Mouse (Mus musculus): ENCODE results near the gene Tmcc3. TPM values are rescaled to one million over a fixed set of nuclear protein-coding genes. Genes with fewer than 3 reads are reported as not detected.

Gene Tmcc3
- polyA plus RNA-seq, 1 experiment from 2014 or later: 2.3 TPM

DNA sequence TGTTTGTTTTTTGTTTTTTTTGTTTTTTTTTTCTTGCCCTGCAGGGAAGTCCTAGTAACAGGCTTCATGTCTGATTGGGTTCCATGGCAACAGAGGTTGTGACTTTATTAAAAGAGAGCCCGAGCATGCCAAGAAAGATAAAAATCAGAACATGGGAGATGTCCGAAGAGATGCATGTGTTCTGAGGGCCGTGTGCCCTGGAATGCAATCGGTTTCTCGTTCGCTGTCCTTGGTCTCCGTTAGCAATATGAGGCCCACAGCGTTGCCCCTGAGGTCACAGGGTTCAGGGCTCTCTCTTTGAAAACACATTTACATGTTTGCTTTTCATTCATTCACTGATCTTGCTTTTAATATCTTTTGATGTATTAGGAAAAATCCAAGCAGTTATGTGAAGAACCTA lies 233.1 kb downstream of the Tmcc3 start:
- WGBS: 19% methylated on average over 8 of the region's 8 CpGs
- Histone ChIP-seq H3K27ac (0 out of 2 replicates have a peak overlapping the region, but pooled peaks have one; percentile 79), H3K4me1 (peaks cover 37% of the 10 kb centered on the region), H3K9me3 (peaks cover 8% of the 10 kb centered on the region), H3K36me3 (replicated peaks) (no peaks in the 10 kb centered on the region), H3K4me3 (no peak overlapping the region), H3K27me3 (ENCODE audit: poor library complexity, severe bottlenecking) (no peaks in the 10 kb centered on the region)
- no peak for DNase-seq (ENCODE audit: extremely low spot score, low spot score)

DNA sequence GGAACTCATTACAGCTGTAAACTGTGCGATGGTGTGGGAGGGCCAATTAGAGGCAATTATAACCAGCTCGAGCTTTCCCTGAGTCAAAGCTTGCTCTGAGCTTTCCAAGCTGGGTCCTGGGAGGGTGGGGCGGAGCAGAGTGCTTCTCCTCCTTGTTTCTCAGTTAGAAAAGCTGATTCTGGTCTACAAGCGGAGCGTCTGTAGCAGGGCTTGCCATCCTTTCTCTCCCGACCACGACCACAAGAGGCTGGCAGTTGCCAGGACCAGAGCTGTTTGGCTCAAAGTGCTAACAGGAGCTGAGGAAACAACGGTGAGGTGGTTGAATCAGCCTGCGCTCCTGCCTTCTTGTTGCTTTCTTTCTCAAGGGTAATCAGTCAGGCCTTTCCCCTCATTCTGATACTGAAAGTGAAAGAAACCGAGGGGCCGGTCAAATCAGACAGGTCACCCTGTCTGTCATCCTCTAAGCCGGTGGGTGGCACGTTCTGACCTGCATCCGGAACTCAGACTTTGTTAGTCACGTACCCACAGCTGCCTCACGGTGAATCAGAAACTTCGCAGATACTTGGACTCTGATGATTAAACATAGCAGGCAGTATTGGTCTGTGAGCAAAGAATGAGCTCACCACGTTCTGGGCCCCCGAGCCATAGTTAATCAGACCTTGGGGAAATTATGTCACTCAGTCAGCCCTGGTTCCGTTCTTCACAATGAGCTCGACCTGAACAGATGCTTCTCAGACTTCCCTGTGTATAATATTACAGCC lies 233.7 kb downstream of the Tmcc3 start:
- H3K4me3 ChIP-seq: peak overlapping the region; percentile 34
- H3K27me3 ChIP-seq (ENCODE audit: poor library complexity, severe bottlenecking): no peaks in the 10 kb centered on the region
- H3K27ac ChIP-seq: peak overlapping the region; percentile 79
- H3K4me1 ChIP-seq: peaks cover 44% of the 10 kb centered on the region
- WGBS: 40% methylated on average over 21 of the region's 21 CpGs
- DNase-seq (ENCODE audit: extremely low spot score, low spot score): peak; percentile 36
- peaks cover 8% of the 10 kb centered on the region for H3K9me3 ChIP-seq
- no peaks in the 10 kb centered on the region for H3K36me3 ChIP-seq (replicated peaks)

DNA sequence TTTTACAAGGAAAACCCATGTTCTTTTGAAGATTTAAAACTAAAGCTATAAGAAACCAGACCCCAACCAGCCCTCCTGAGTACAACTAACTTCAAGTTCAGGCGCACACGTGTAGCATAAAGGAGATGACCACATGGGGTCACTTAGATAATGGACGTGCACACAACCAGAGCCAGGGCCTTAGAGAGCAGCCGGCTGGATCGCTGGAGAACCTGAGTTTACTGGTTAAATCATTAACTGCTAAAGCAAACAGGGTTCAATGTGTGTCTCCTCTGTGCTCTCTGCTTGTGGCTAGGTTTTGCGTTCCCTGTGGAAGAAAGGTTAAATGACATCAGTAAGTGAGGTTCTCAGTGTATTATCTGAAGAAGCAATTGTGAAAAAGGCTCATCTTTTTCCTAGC lies 234.9 kb downstream of the Tmcc3 start:
- Histone ChIP-seq H3K27me3 (ENCODE audit: poor library complexity, severe bottlenecking) (no peaks in the 10 kb centered on the region), H3K4me3 (no peak overlapping the region), H3K9me3 (peaks cover 2% of the 10 kb centered on the region; the same call in 1 of the 2 replicates), H3K36me3 (replicated peaks) (no peaks in the 10 kb centered on the region), H3K4me1 (peaks cover 49% of the 10 kb centered on the region), H3K27ac (no peak overlapping the region)
- WGBS: 80% methylated on average over 6 of the region's 6 CpGs
- DNase-seq (ENCODE audit: extremely low spot score, low spot score): no peak

DNA sequence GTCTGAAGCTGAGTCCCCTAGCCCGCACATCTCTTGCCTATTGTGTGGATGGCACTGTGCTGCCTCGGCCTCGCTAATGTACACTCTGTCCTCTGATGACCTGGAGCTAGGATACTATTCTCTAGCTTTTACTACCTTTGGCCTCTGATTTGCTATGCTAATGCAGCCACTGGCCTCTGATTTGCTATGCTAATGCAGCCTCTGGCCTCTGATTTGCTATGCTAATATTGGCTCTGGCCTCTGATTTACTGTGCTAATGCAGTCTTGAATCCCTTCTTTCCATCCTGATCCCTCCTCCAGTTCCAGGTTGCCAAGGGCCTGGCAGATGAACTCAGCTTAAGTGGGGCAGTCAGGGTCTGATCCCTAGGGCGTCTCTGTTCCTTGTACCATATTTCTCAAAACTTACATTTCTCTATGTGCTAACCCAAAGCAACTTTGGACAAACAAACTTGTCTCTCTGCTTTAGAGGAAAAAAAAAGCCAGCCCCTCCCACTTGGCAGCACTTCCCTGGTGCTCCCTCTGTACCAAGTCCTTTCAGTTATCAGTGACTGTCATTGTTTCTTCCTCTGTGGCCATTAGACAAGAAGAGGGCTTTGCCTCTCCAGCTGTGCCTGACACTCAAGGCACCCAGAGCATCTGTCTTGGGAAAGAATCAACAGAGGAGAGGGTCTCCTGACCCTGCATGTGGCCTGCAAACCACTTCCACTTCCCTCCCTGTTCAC lies 237.9 kb downstream of the Tmcc3 start:
- H3K9me3 ChIP-seq: no peaks in the 10 kb centered on the region
- WGBS: 66% methylated on average over 4 of the region's 4 CpGs
- H3K4me1 ChIP-seq: peaks cover 41% of the 10 kb centered on the region
- DNase-seq (ENCODE audit: extremely low spot score, low spot score): no peak
- no peaks in the 10 kb centered on the region for H3K27me3 ChIP-seq (ENCODE audit: poor library complexity, severe bottlenecking)
- H3K4me3 ChIP-seq: no peak overlapping the region
- H3K27ac ChIP-seq: no peak overlapping the region
- H3K36me3 ChIP-seq (replicated peaks): no peaks in the 10 kb centered on the region

DNA sequence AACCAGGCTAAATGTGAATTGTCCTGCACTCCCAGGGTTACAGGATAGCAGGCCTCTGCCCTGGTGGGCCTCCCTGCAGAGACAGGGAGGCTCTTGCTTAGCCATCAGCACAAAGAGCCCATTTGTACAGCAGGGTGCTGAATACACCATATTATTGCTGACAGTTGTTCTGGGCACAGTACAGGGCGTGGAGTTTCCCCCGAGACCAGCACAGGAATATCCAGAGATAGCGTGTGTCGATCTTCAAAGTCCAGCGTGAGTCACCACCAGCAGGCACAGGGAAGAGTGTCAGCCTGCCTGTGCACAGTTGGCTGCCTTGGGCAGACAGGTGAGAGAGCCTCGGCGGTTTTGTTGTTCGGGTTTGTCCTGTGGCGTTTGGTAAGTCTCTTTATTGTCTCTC lies 238.9 kb downstream of the Tmcc3 start:
- 0 out of 2 replicates have a peak overlapping the region, but pooled peaks have one; percentile 21 for H3K27ac ChIP-seq
- no peaks in the 10 kb centered on the region for H3K36me3 ChIP-seq (replicated peaks)
- DNase-seq (ENCODE audit: extremely low spot score, low spot score): no peak
- H3K27me3 ChIP-seq (ENCODE audit: poor library complexity, severe bottlenecking): no peaks in the 10 kb centered on the region
- H3K4me3 ChIP-seq: no peak overlapping the region
- no peaks in the 10 kb centered on the region for H3K9me3 ChIP-seq
- peaks cover 32% of the 10 kb centered on the region for H3K4me1 ChIP-seq
- 66% methylated on average over 9 of the region's 9 CpGs for WGBS

DNA sequence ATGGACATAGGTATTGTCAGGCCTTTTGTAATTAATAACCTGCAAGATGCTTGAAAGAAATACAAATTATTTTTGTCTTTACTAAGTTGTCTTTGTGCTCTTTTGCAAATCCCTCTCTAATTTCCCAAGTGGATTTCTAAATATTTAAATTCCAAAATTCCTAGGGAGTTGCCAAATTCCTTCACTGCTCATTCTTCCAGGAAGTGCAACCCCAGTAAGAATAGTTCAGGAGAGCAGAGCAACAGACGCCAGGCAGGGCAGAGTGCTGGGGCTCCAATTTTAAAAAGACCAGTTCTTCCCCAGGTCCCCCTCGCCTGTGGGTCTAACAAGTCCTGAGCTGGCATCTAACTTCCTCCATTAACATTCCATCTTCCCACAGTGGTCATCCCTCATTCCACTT lies 239.3 kb downstream of the Tmcc3 start:
- no peak for DNase-seq (ENCODE audit: extremely low spot score, low spot score)
- WGBS: 52% methylated on average over 2 of the region's 2 CpGs
- H3K36me3 ChIP-seq (replicated peaks): no peaks in the 10 kb centered on the region
- H3K27me3 ChIP-seq (ENCODE audit: poor library complexity, severe bottlenecking): no peaks in the 10 kb centered on the region
- no peaks in the 10 kb centered on the region for H3K9me3 ChIP-seq
- peaks cover 27% of the 10 kb centered on the region for H3K4me1 ChIP-seq
- no peak overlapping the region for H3K27ac ChIP-seq
- H3K4me3 ChIP-seq: no peak overlapping the region

DNA sequence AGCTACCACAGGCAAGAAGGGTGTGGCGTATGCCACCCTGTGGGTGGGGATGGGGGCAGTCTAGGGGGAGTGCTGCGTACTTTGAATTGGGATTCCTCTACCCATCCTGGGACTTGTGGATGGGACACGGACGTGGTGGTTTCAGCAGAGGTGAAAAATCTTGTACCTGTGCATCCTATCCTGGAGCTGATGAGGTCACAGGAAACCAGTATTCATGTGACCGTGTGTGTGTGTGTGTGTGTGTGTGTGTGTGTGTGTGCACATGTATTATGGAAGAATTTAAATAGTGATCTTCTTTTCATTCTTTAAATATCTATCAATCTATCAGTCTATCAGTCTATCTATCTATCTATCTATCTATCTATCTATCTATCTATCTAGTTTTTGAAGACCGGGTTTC lies 239.8 kb downstream of the Tmcc3 start:
- H3K4me1 ChIP-seq: peaks cover 23% of the 10 kb centered on the region
- no peak overlapping the region for H3K27ac ChIP-seq
- H3K27me3 ChIP-seq (ENCODE audit: poor library complexity, severe bottlenecking): no peaks in the 10 kb centered on the region
- no peaks in the 10 kb centered on the region for H3K9me3 ChIP-seq
- WGBS: 92% methylated on average over 6 of the region's 6 CpGs
- no peaks in the 10 kb centered on the region for H3K36me3 ChIP-seq (replicated peaks)
- no peak for DNase-seq (ENCODE audit: extremely low spot score, low spot score)
- no peak overlapping the region for H3K4me3 ChIP-seq

DNA sequence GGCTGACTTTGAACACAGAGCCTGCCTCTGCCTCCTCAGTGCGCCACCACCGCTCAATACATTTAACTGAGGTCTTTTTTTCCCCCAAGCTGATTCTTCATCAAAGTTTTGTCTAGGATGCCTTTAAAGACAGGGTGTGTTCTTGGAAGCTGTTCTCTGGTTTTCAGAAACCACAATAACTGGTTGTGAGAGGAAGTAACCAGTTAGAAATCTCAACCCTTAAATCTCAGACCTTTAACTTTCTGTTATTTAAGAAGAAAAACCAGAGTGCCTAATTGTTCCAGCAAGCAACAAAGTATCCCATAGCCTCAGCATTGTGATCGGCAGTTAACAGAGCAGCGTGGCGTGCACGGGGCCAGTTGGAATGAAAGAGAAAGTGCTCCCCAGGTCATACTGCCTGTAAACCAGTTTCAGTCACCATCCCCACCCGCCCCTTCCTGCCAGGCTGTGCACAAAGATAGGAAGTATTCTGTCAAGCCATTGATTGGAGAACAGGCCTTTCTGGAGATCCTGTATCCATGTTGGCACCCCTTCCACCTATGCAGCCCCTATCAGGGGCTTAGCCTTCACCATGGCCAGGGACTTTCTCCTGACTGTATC lies 240.3 kb downstream of the Tmcc3 start:
- 79% methylated on average over 7 of the region's 7 CpGs for WGBS
- no peak overlapping the region for H3K4me3 ChIP-seq

DNA sequence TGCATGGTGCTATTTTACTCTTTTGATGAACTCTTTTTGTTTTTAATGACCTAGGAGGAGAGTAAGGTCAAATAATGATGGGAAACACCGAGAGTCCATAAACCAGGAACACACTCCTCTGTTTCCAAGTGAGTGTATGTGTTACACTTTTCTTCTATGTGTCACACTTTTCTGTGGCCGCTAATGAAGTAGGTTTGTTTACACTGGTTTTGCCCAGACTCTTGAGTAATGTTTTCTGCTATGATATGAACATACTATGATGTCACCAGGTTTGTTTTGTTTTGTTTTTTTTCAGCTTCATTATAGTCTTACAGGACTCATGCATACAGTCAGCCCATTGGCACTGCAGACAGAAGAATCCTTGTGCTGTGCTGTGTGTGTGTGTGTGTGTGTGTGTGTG lies 243.6 kb downstream of the Tmcc3 start:
- peaks cover 19% of the 10 kb centered on the region for H3K4me1 ChIP-seq
- WGBS: 88% methylated on average over 2 of the region's 2 CpGs
- H3K36me3 ChIP-seq (replicated peaks): no peaks in the 10 kb centered on the region
- no peak for DNase-seq (ENCODE audit: extremely low spot score, low spot score)
- no peak overlapping the region for H3K27ac ChIP-seq
- H3K9me3 ChIP-seq: no peaks in the 10 kb centered on the region
- H3K27me3 ChIP-seq (ENCODE audit: poor library complexity, severe bottlenecking): no peaks in the 10 kb centered on the region
- no peak overlapping the region for H3K4me3 ChIP-seq

More for the DNA sequence above, 240.3 kb downstream of the Tmcc3 start:
- no peak for DNase-seq (ENCODE audit: extremely low spot score, low spot score)
- Histone ChIP-seq H3K9me3 (no peaks in the 10 kb centered on the region), H3K27me3 (ENCODE audit: poor library complexity, severe bottlenecking) (no peaks in the 10 kb centered on the region), H3K4me1 (peaks cover 21% of the 10 kb centered on the region), H3K27ac (no peak overlapping the region), H3K36me3 (replicated peaks) (no peaks in the 10 kb centered on the region)

DNA sequence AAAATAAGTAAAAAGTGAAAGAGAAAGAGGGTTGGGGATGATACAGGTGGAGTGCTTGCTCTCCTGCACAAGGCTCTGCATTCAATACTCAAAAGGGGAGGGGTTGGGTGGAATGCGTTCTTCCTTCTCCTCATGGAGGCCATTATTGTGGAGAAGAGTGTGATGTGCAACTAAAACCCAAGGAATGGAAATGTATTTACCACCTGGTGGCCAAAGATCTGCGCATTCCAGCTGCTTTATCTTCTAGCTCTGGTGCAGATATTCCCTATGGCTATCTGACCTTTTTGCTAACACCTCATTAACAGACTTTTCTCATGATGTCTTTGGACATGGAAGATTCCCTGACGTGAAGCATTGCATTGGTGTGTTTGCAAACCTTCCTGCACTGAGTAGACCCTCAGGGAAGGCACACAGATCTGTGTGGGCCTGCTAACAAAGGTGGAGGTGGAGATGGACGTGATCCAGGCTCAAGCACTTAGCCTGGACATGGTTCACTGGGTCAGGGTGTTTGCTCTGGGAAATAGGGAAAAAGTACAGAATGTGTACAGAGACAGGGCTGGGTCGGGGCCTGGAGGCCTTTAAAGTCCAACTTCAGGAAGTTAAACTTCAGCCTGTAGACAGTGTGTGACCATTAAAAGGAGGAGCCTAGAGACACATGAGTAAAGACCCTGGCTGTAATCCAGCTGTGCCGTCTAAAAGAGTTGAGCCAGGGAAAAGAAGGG lies 245.8 kb downstream of the Tmcc3 start:
- 85% methylated on average over 6 of the region's 6 CpGs for WGBS
- H3K9me3 ChIP-seq: no peaks in the 10 kb centered on the region
- no peak for DNase-seq (ENCODE audit: extremely low spot score, low spot score)
- H3K4me3 ChIP-seq: no peak overlapping the region
- no peak overlapping the region for H3K27ac ChIP-seq
- peaks cover 16% of the 10 kb centered on the region for H3K4me1 ChIP-seq
- no peaks in the 10 kb centered on the region for H3K36me3 ChIP-seq (replicated peaks)
- no peaks in the 10 kb centered on the region for H3K27me3 ChIP-seq (ENCODE audit: poor library complexity, severe bottlenecking)

DNA sequence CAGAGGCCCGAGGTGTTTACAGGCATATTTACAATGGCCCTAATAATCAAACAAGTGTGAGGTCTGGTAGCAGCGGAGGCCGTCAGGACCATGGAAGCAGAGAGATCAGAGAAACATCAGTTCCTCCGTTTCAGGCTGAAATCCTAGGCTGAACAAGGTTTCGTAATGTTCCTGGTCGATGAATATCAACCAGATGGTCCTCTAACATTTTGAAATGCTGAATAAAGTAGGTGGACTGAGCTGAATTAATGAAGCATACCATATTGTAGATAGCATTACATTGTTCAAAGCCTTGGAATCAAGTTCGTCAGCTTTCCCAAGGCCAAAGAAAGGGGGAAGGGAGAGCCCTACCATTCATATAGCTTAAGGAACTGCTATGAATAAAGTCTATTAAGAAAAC lies 247.1 kb downstream of the Tmcc3 start:
- no peak for DNase-seq (ENCODE audit: extremely low spot score, low spot score)
- Histone ChIP-seq H3K4me1 (peaks cover 16% of the 10 kb centered on the region), H3K9me3 (no peaks in the 10 kb centered on the region), H3K27me3 (ENCODE audit: poor library complexity, severe bottlenecking) (no peaks in the 10 kb centered on the region), H3K27ac (no peak overlapping the region), H3K36me3 (replicated peaks) (no peaks in the 10 kb centered on the region), H3K4me3 (no peak overlapping the region)
- 89% methylated on average over 7 of the region's 7 CpGs for WGBS

DNA sequence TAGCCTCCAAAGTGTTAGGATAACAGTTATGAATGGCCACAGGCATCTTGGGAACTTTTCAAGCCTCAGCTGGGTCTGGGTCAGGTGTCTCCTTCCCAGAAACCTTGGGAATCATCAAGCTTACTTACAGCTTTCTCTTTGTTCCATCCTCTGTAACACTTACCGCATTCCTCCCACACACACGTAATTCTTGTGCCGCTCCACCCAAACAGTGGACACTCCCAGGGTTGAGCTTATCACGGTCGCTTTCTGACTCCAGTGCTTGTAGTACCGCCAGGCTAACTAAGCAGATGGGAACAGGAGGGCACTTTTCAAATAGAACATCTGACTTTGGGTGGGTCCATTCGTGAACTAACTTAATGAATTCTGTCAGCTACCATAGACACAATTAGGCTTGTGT lies 249.6 kb downstream of the Tmcc3 start:
- no peaks in the 10 kb centered on the region for H3K27me3 ChIP-seq (ENCODE audit: poor library complexity, severe bottlenecking)
- 68% methylated on average over 7 of the region's 7 CpGs for WGBS
- H3K27ac ChIP-seq: no peak overlapping the region
- DNase-seq (ENCODE audit: extremely low spot score, low spot score): no peak
- H3K36me3 ChIP-seq (replicated peaks): no peaks in the 10 kb centered on the region
- no peak overlapping the region for H3K4me3 ChIP-seq
- H3K9me3 ChIP-seq: no peaks in the 10 kb centered on the region
- peaks cover 29% of the 10 kb centered on the region for H3K4me1 ChIP-seq
